Mouse (Mus musculus) neural tube, embryonic 14.5 days (tissue): ENCODE measurements at regions not wholly inside any gene's neighbourhood (a gene's known extent, or its start where the extent isn't known, plus 50 kb on each side); places are given as distances from the start of the nearest gene placed in this dataset.

ENCODE experiments used
- ATAC-seq: fragments of 200-750 bp; cut with Nextera tagmentation; 2 replicates; pipeline ENCODE4 v1.8.0; 2017; ENCODE audit warnings: low read depth, mild to moderate bottlenecking, moderate TSS enrichment, moderate library complexity
- H3K27ac ChIP-seq: fragments of 300-500 bp; sonication (generic); 2 replicates; pipeline ENCODE4 v1.5.1; 2014; ENCODE audit warnings: low read depth, mild to moderate bottlenecking, control low read depth, low read length, moderate library complexity, mixed read lengths
- H3K27me3 ChIP-seq: fragments of 300-500 bp; sonication (generic); 2 replicates; pipeline ENCODE4 v1.6.1; 2014; ENCODE audit warnings: low read length; ENCODE audit not compliant: control insufficient read depth, insufficient read depth
- H3K36me3 ChIP-seq: fragments of 300-500 bp; sonication (generic); 2 replicates; pipeline ENCODE4 v1.6.1; 2014; ENCODE audit warnings: low read length, mixed read lengths; ENCODE audit not compliant: control insufficient read depth, insufficient read depth
- H3K4me1 ChIP-seq: fragments of 300-500 bp; sonication (generic); 2 replicates; pipeline ENCODE4 v1.6.1; 2014; ENCODE audit warnings: low read length; ENCODE audit not compliant: control insufficient read depth, insufficient read depth
- H3K4me2 ChIP-seq: fragments of 300-500 bp; sonication (generic); 2 replicates; pipeline ENCODE4 v1.6.1; 2014; ENCODE audit warnings: mild to moderate bottlenecking, low read depth, low read length, control low read depth
- H3K4me3 ChIP-seq: fragments of 300-500 bp; sonication (generic); 2 replicates; pipeline ENCODE4 v1.5.1; 2014; ENCODE audit warnings: low read depth, low read length, control low read depth, mixed read lengths
- H3K9ac ChIP-seq: fragments of 300-500 bp; sonication (generic); replicated peaks from 2 replicates; pipeline ENCODE4 v1.6.1; 2014; ENCODE audit warnings: low read depth, mild to moderate bottlenecking, control low read depth, low read length, mixed read lengths
- H3K9me3 ChIP-seq: fragments of 300-500 bp; sonication (generic); 2 replicates; pipeline ENCODE4 v1.6.1; 2016; ENCODE audit warnings: low read length; ENCODE audit not compliant: control insufficient read depth
- WGBS: fragments of 180-500 bp; shearing (Covaris S2); extraction: QIAGEN DNeasy Blood & Tissue Kit; methylation state at CpG from one replicate; pipeline ENCODE4 v1.1.7; 2014; 5-methylcytosine and 5-hydroxymethylcytosine counted together

DNA sequence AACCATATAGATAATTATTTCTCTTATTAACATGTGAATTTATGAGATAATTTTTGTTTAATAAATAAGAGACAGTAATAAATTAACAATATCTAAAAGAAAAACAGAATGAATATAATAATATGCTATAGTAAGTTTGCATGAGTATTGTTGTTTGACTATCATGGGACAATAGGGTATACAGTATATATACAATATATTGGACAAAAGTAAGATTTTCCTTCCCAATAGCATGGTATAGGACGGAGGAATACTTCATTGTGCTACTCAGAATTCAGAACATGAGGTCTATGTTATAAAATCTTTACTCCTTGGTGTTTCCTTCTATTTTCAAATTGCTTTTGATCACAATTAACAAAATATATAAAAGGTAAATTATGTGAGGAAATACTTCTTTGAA, 771.0 kb upstream of the Pcdh20 start:
- no peaks in the 10 kb centered on the region for H3K36me3 ChIP-seq
- H3K9ac ChIP-seq, result no peak overlapping the region
- no peak for ATAC-seq
- WGBS, result 82% methylated on average over 1 of the region's 1 CpGs
- no peaks in the 10 kb centered on the region for H3K4me1 ChIP-seq
- no peaks in the 10 kb centered on the region for H3K27me3 ChIP-seq
- no peak overlapping the region for H3K4me3 ChIP-seq
- H3K27ac ChIP-seq, result no peak overlapping the region
- H3K4me2 ChIP-seq, result no peak overlapping the region
- H3K9me3 ChIP-seq, result no peaks in the 10 kb centered on the region

DNA sequence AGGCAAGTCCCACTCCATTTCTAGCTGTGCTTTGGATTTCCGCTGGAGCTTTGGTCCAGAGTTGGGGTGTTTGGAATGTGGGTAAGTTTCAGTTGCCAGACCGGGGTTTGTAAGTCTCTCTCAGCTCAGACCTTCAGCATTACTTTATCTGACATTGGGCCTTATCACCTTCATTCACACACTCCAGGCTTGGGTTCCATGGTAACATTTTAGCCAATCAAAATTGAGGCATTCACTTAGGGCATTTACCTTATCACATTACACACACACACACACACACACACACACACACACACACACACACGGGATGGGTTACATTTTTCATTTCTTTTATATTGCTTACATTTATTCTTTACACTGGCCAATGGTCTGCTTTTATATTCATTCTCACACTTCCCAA, 765.3 kb upstream of the Pcdh20 start:
- WGBS, result 87% methylated on average over 3 of the region's 3 CpGs
- H3K27me3 ChIP-seq, result no peaks in the 10 kb centered on the region
- no peak for ATAC-seq
- no peak overlapping the region for H3K9ac ChIP-seq
- no peaks in the 10 kb centered on the region for H3K36me3 ChIP-seq
- no peaks in the 10 kb centered on the region for H3K4me1 ChIP-seq
- H3K4me3 ChIP-seq, result no peak overlapping the region
- H3K27ac ChIP-seq, result no peak overlapping the region
- no peak overlapping the region for H3K4me2 ChIP-seq
- no peaks in the 10 kb centered on the region for H3K9me3 ChIP-seq

- Histone ChIP-seq H3K4me3 (no peak overlapping the region), H3K27me3 (no peaks in the 10 kb centered on the region), H3K9ac (no peak overlapping the region; the same call in 1 of the 2 replicates), H3K9me3 (no peaks in the 10 kb centered on the region), H3K4me2 (peak overlapping the region; percentile 43; the same call in 1 of the 2 replicates), H3K27ac (no peak overlapping the region), H3K36me3 (no peaks in the 10 kb centered on the region), H3K4me1 (no peaks in the 10 kb centered on the region)
- 17% methylated on average over 8 of the region's 8 CpGs for WGBS
- ATAC-seq, result peak; percentile 65; the same call in 1 of the 2 replicates
Observed at GRCm38 (mm10) chr14:89230482-89230881, 759.3 kb upstream of the Pcdh20 start.

GRCm38 (mm10) chr14:89217390-89217789, 746.2 kb upstream of the Pcdh20 start:
- no peaks in the 10 kb centered on the region for H3K27me3 ChIP-seq
- no peaks in the 10 kb centered on the region for H3K36me3 ChIP-seq
- H3K4me3 ChIP-seq, result no peak overlapping the region
- 64% methylated on average over 1 of the region's 1 CpGs for WGBS
- ATAC-seq, result no peak
- no peaks in the 10 kb centered on the region for H3K4me1 ChIP-seq
- no peak overlapping the region for H3K4me2 ChIP-seq
- H3K27ac ChIP-seq, result no peak overlapping the region
- H3K9me3 ChIP-seq, result no peaks in the 10 kb centered on the region
- H3K9ac ChIP-seq, result no peak overlapping the region

- Histone ChIP-seq H3K9ac (no peak overlapping the region), H3K4me2 (no peak overlapping the region), H3K4me3 (no peak overlapping the region), H3K36me3 (no peaks in the 10 kb centered on the region), H3K9me3 (no peaks in the 10 kb centered on the region), H3K4me1 (no peaks in the 10 kb centered on the region), H3K27me3 (no peaks in the 10 kb centered on the region), H3K27ac (no peak overlapping the region)
- ATAC-seq, result no peak
- 18% methylated on average over 2 of the region's 2 CpGs for WGBS
Observed at GRCm38 (mm10) chr14:89181386-89181979, 710.3 kb upstream of the Pcdh20 start.

GRCm38 (mm10) chr14:89142994-89143686, 671.9 kb upstream of the Pcdh20 start:
- Histone ChIP-seq H3K27me3 (no peaks in the 10 kb centered on the region), H3K4me3 (no peak overlapping the region), H3K4me1 (no peaks in the 10 kb centered on the region), H3K27ac (no peak overlapping the region), H3K4me2 (no peak overlapping the region), H3K9me3 (no peaks in the 10 kb centered on the region), H3K36me3 (no peaks in the 10 kb centered on the region), H3K9ac (no peak overlapping the region)
- 60% methylated on average over 3 of the region's 3 CpGs for WGBS
- no peak for ATAC-seq

DNA sequence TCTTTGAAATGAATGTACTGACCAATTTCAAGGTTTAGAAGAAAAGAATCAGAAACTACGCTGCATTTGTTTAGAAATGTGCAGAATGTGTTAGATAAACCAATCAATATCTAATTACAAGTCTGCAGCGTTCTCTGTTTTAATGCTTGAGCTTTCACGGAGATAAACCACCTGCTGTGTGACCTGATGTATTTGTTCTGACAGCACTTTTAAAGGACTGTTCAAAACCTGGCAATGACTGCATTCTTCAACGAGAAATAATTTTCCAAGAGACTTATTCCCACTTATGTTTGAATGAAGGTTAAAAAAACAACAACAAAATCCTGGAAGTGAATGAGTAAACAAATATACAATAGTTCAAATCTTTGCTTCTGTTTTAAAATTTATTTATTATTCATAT, 628.1 kb upstream of the Pcdh20 start:
- Histone ChIP-seq H3K9me3 (no peaks in the 10 kb centered on the region), H3K9ac (no peak overlapping the region), H3K27me3 (no peaks in the 10 kb centered on the region), H3K4me2 (no peak overlapping the region), H3K4me1 (no peaks in the 10 kb centered on the region), H3K27ac (no peak overlapping the region), H3K4me3 (no peak overlapping the region), H3K36me3 (no peaks in the 10 kb centered on the region)
- WGBS, result 43% methylated on average over 4 of the region's 4 CpGs
- no peak for ATAC-seq

DNA sequence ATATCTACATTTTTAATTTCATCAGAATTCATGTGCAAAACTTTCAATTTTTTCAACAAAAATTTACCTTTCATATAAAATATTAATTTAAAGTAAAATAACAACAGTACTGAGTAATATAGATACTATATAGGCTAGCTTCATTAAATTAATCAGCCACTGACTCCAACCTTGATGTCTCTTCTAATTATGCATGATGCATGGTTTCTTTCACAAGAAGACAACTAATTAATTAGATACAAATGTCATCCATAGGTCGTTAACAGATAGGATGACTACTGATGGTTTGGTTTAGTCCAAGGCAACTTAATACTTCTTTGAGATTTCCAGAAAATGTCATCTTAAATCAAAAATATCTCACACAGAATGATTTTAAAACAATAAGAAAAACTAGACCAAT, 618.5 kb upstream of the Pcdh20 start:
- no peak overlapping the region for H3K4me3 ChIP-seq
- 91% methylated on average over 1 of the region's 1 CpGs for WGBS
- no peak overlapping the region for H3K27ac ChIP-seq
- no peak overlapping the region for H3K4me2 ChIP-seq
- H3K9me3 ChIP-seq, result no peaks in the 10 kb centered on the region
- no peaks in the 10 kb centered on the region for H3K27me3 ChIP-seq
- no peaks in the 10 kb centered on the region for H3K36me3 ChIP-seq
- ATAC-seq, result no peak
- H3K4me1 ChIP-seq, result no peaks in the 10 kb centered on the region
- no peak overlapping the region for H3K9ac ChIP-seq

- 90% methylated on average over 1 of the region's 1 CpGs for WGBS
- no peaks in the 10 kb centered on the region for H3K36me3 ChIP-seq
Observed at GRCm38 (mm10) chr14:89076014-89076413, 604.8 kb upstream of the Pcdh20 start.

More at GRCm38 (mm10) chr14:89076014-89076413, 604.8 kb upstream of the Pcdh20 start:
- no peaks in the 10 kb centered on the region for H3K27me3 ChIP-seq
- no peak overlapping the region for H3K27ac ChIP-seq
- H3K4me2 ChIP-seq, result no peak overlapping the region
- no peak overlapping the region for H3K4me3 ChIP-seq
- H3K9ac ChIP-seq, result no peak overlapping the region
- ATAC-seq, result no peak
- H3K4me1 ChIP-seq, result no peaks in the 10 kb centered on the region
- no peaks in the 10 kb centered on the region for H3K9me3 ChIP-seq
